Mouse (Mus musculus) stomach, embryonic 14.5 days (tissue): Measurements from ENCODE around the gene Epm2aip1. TPM values are rescaled to one million over a fixed set of nuclear protein-coding genes. Genes with fewer than 3 reads are reported as not detected.

Source experiments
- ATAC-seq: fragments of 200-750 bp; cut with Nextera tagmentation; 2 replicates; pipeline ENCODE4 v1.8.0; 2017; ENCODE audit warnings: low read depth, moderate TSS enrichment; ENCODE audit not compliant: insufficient number of reproducible peaks, insufficient read depth, low FRiP score
- H3K27ac ChIP-seq: fragments of 300-500 bp; sonication (generic); 2 replicates; pipeline ENCODE4 v1.5.1; 2014; ENCODE audit warnings: mild to moderate bottlenecking, low read length, moderate library complexity, mixed read lengths
- H3K27me3 ChIP-seq: fragments of 300-500 bp; sonication (generic); 2 replicates; pipeline ENCODE4 v1.6.1; 2014; ENCODE audit warnings: low read length, control low read depth, mixed read lengths; ENCODE audit not compliant: control insufficient read depth, insufficient read depth
- H3K36me3 ChIP-seq: fragments of 300-500 bp; sonication (generic); 2 replicates; pipeline ENCODE4 v1.6.1; 2014; ENCODE audit warnings: mild to moderate bottlenecking, control low read depth, low read length, moderate library complexity, mixed read lengths; ENCODE audit not compliant: control insufficient read depth, insufficient read depth
- H3K4me1 ChIP-seq: fragments of 300-500 bp; sonication (generic); 2 replicates; pipeline ENCODE4 v1.6.1; 2014; ENCODE audit warnings: low read length, control low read depth, mixed read lengths; ENCODE audit not compliant: control insufficient read depth, insufficient read depth
- H3K4me2 ChIP-seq: fragments of 300-500 bp; sonication (generic); replicated peaks from 2 replicates; pipeline ENCODE4 v1.6.1; 2014; ENCODE audit warnings: low read depth, low read length, control low read depth
- H3K4me3 ChIP-seq: fragments of 300-500 bp; sonication (generic); 2 replicates; pipeline ENCODE4 v1.5.1; 2014; ENCODE audit warnings: low read depth, low read length, control low read depth
- H3K9ac ChIP-seq: fragments of 300-500 bp; sonication (generic); replicated peaks from 2 replicates; pipeline ENCODE4 v1.6.1; 2014; ENCODE audit warnings: low read depth, mild to moderate bottlenecking, control low read depth, low read length, moderate library complexity, mixed read lengths
- H3K9me3 ChIP-seq: fragments of 300-500 bp; sonication (generic); 2 replicates; pipeline ENCODE4 v1.6.1; 2016; ENCODE audit warnings: low read depth, low read length, control low read depth; ENCODE audit not compliant: control insufficient read depth
- WGBS: fragments of 180-500 bp; shearing (Covaris S2); extraction: QIAGEN DNeasy Blood & Tissue Kit; methylation state at CpG from one replicate; pipeline ENCODE4 v1.1.7; 2014; 5-methylcytosine and 5-hydroxymethylcytosine counted together
- polyA plus RNA-seq: library from polyadenylated mRNA; unstranded; fragments of >200 nt; fragmentation: Nextera tagmentation; extraction: Ambion mirVana; gene quantifications from 2 replicates; pipeline ENCODE4 v1.2.1, GENCODE M21; 2014

Gene Epm2aip1
- polyA plus RNA-seq, 1 experiment from 2014 or later = 43.7 TPM

DNA sequence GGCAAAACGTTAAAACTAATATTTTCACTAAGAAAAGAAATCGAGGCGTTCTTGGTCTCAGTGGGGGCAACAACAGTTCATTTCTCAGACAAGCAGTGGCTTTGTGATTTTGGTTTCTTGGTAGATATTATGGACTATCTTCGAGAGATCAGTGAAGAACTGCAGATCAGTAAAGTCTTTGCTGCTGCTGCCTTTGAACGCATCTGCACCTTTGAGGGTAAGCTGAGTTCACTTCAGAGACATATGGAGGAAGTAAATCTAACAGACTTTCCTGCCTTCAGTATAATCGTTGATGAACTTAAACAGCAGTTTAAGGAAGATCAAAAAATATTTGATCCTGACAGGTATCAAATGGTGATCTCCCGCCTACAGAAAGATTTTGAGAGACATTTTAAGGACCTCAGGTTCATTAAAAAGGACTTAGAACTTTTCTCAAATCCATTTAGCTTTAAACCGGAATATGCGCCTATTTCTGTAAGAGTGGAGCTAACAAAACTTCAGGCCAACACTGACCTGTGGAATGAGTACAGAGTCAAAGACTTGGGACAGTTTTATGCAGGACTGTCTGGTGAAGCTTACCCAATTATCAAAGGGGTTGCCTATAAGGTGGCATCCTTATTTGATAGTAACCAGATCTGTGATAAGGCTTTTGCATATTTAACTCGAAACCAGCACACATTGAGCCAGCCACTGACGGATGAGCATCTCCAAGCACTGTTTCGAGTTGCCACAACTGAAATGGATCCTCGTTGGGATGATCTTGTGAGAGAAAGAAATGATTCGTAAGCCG, 1.5 kb downstream of the Epm2aip1 start:
- no peak overlapping the region for H3K27ac ChIP-seq
- peaks cover 26% of the 10 kb centered on the region for H3K4me1 ChIP-seq
- H3K27me3 ChIP-seq = no peaks in the 10 kb centered on the region
- peak overlapping the region; percentile 88 for H3K9ac ChIP-seq
- no peaks in the 10 kb centered on the region for H3K9me3 ChIP-seq
- 62% methylated on average over 15 of the region's 15 CpGs for WGBS
- peak overlapping the region; percentile 93 for H3K4me3 ChIP-seq
- H3K4me2 ChIP-seq = peak overlapping the region; percentile 86
- ATAC-seq = no peak
- peaks cover 13% of the 10 kb centered on the region for H3K36me3 ChIP-seq

GRCm38 (mm10) chr9:111273958-111274357, 2.2 kb downstream of the Epm2aip1 start:
- peaks cover 26% of the 10 kb centered on the region for H3K4me1 ChIP-seq
- no peaks in the 10 kb centered on the region for H3K27me3 ChIP-seq
- H3K9ac ChIP-seq = no peak overlapping the region
- peak overlapping the region; percentile 86 for H3K4me2 ChIP-seq
- 72% methylated on average over 1 of the region's 1 CpGs for WGBS
- no peak overlapping the region; the same call in 1 of the 2 replicates for H3K4me3 ChIP-seq
- H3K36me3 ChIP-seq = peaks cover 17% of the 10 kb centered on the region
- no peaks in the 10 kb centered on the region for H3K9me3 ChIP-seq
- no peak for ATAC-seq
- no peak overlapping the region for H3K27ac ChIP-seq

- H3K4me1 ChIP-seq = peaks cover 26% of the 10 kb centered on the region
- 28% methylated on average over 1 of the region's 1 CpGs for WGBS
- no peak overlapping the region for H3K9ac ChIP-seq
- no peak for ATAC-seq
- H3K36me3 ChIP-seq = peaks cover 19% of the 10 kb centered on the region
- H3K4me3 ChIP-seq = peak overlapping the region; percentile 8
- peak overlapping the region; percentile 86 for H3K4me2 ChIP-seq
- H3K9me3 ChIP-seq = no peaks in the 10 kb centered on the region
- H3K27me3 ChIP-seq = no peaks in the 10 kb centered on the region
- no peak overlapping the region for H3K27ac ChIP-seq
Measured at GRCm38 (mm10) chr9:111275156-111275555, 3.4 kb downstream of the Epm2aip1 start.

- no peak for ATAC-seq
Measured at GRCm38 (mm10) chr9:111285061-111285460, 13.3 kb downstream of the Epm2aip1 start.

DNA sequence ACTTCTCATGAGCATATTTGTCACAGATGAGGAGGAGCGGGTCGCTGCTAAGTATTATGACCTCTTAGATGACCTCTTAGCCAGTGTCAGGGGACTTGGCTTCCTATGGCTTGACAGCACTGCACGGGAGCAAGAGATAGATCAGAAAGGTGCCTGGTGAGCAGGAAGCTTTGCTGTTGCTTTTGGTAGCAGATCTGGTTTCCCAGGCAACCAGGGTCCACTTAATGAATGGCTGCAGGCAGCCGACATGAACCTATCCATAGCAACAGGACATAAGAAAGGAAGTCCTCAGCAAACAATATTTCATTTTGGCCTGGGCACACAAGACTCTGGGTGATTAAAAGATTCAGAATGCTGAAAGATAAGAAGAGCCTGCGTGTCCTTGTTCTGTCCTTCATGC, 13.9 kb downstream of the Epm2aip1 start:
- no peak overlapping the region for H3K4me3 ChIP-seq
- H3K27ac ChIP-seq = no peak overlapping the region
- H3K27me3 ChIP-seq = no peaks in the 10 kb centered on the region
- no peak overlapping the region for H3K4me2 ChIP-seq
- ATAC-seq = no peak
- H3K9me3 ChIP-seq = no peaks in the 10 kb centered on the region
- no peak overlapping the region for H3K9ac ChIP-seq
- H3K36me3 ChIP-seq = no peaks in the 10 kb centered on the region
- no peaks in the 10 kb centered on the region for H3K4me1 ChIP-seq
- 16% methylated on average over 5 of the region's 5 CpGs for WGBS

More at GRCm38 (mm10) chr9:111285061-111285460, 13.3 kb downstream of the Epm2aip1 start:
- H3K27ac ChIP-seq = no peak overlapping the region
- H3K4me2 ChIP-seq = no peak overlapping the region
- WGBS = 38% methylated on average over 3 of the region's 3 CpGs
- H3K27me3 ChIP-seq = no peaks in the 10 kb centered on the region
- no peaks in the 10 kb centered on the region for H3K4me1 ChIP-seq
- no peak overlapping the region for H3K4me3 ChIP-seq
- H3K9me3 ChIP-seq = no peaks in the 10 kb centered on the region
- no peaks in the 10 kb centered on the region for H3K36me3 ChIP-seq
- no peak overlapping the region for H3K9ac ChIP-seq

- Histone ChIP-seq H3K4me1 (no peaks in the 10 kb centered on the region), H3K27me3 (no peaks in the 10 kb centered on the region), H3K4me2 (no peak overlapping the region), H3K36me3 (no peaks in the 10 kb centered on the region), H3K4me3 (no peak overlapping the region), H3K9ac (no peak overlapping the region), H3K27ac (no peak overlapping the region), H3K9me3 (no peaks in the 10 kb centered on the region)
- no peak for ATAC-seq
- 71% methylated on average over 2 of the region's 2 CpGs for WGBS
Measured at GRCm38 (mm10) chr9:111286468-111286867, 14.7 kb downstream of the Epm2aip1 start.

GRCm38 (mm10) chr9:111287956-111288355, 16.2 kb downstream of the Epm2aip1 start:
- no peak overlapping the region for H3K4me3 ChIP-seq
- H3K27me3 ChIP-seq = no peaks in the 10 kb centered on the region
- H3K9ac ChIP-seq = no peak overlapping the region
- no peaks in the 10 kb centered on the region for H3K4me1 ChIP-seq
- no peak for ATAC-seq
- 90% methylated on average over 4 of the region's 4 CpGs for WGBS
- H3K9me3 ChIP-seq = no peaks in the 10 kb centered on the region
- H3K36me3 ChIP-seq = no peaks in the 10 kb centered on the region
- H3K27ac ChIP-seq = no peak overlapping the region
- no peak overlapping the region for H3K4me2 ChIP-seq

GRCm38 (mm10) chr9:111289294-111289831, 17.6 kb downstream of the Epm2aip1 start:
- no peaks in the 10 kb centered on the region for H3K4me1 ChIP-seq
- H3K27me3 ChIP-seq = no peaks in the 10 kb centered on the region
- 45% methylated on average over 9 of the region's 9 CpGs for WGBS
- H3K9me3 ChIP-seq = no peaks in the 10 kb centered on the region
- ATAC-seq = peak; percentile 57
- no peaks in the 10 kb centered on the region for H3K36me3 ChIP-seq
- H3K27ac ChIP-seq = peak overlapping the region; percentile 16; the same call in 1 of the 2 replicates
- H3K9ac ChIP-seq = no peak overlapping the region
- H3K4me3 ChIP-seq = no peak overlapping the region
- peak overlapping the region; percentile 18; the same call in 1 of the 2 replicates for H3K4me2 ChIP-seq
